Mouse (Mus musculus): ENCODE measurements at regions not wholly inside any gene's neighbourhood (a gene's known extent, or its start where the extent isn't known, plus 50 kb on each side); places are given as distances from the start of the nearest gene placed in this dataset.
"Not testable (repeated sequence)": the region's sequence is repeated elsewhere in the genome, so short reads cannot be mapped to it uniquely, and the experiment has no call there.

- no peak for DNase-seq (ENCODE audit: extremely low spot score)
Observed at GRCm38 (mm10) chr10:104592009-104592603, 398.3 kb downstream of the Gm4340 start.

- no peak for DNase-seq (ENCODE audit: extremely low spot score)
Observed at GRCm38 (mm10) chr10:104595920-104596319, 402.1 kb downstream of the Gm4340 start.

GRCm38 (mm10) chr10:104627629-104628028 is 433.8 kb downstream of the Gm4340 start:
- no peak for DNase-seq (ENCODE audit: extremely low spot score)

GRCm38 (mm10) chr10:104651020-104651419 is 457.2 kb downstream of the Gm4340 start:
- DNase-seq (ENCODE audit: extremely low spot score), result no peak

GRCm38 (mm10) chr10:104660298-104660697 is 466.5 kb downstream of the Gm4340 start:
- peak; percentile 20 for DNase-seq (ENCODE audit: extremely low spot score)

- DNase-seq (ENCODE audit: extremely low spot score), result peak; percentile 14
Observed at GRCm38 (mm10) chr10:104661672-104662071, 467.8 kb downstream of the Gm4340 start.

GRCm38 (mm10) chr10:104668286-104668685 is 474.4 kb downstream of the Gm4340 start:
- DNase-seq (ENCODE audit: extremely low spot score), result no peak

GRCm38 (mm10) chr10:104684717-104685336 is 491.0 kb downstream of the Gm4340 start:
- DNase-seq (ENCODE audit: extremely low spot score), result no peak

GRCm38 (mm10) chr10:104685857-104686256 is 492.0 kb downstream of the Gm4340 start:
- DNase-seq (ENCODE audit: extremely low spot score), result no peak

- DNase-seq (ENCODE audit: extremely low spot score), result no peak
Observed at GRCm38 (mm10) chr10:104686669-104687068, 492.8 kb downstream of the Gm4340 start.

- DNase-seq (ENCODE audit: extremely low spot score), result no peak
Observed at GRCm38 (mm10) chr10:104694974-104695373, 501.1 kb downstream of the Gm4340 start.

GRCm38 (mm10) chr10:104708926-104709325 is 515.1 kb downstream of the Gm4340 start:
- no peak for DNase-seq (ENCODE audit: extremely low spot score)

GRCm38 (mm10) chr10:104713281-104713915 is 519.6 kb downstream of the Gm4340 start:
- not testable (repeated sequence) for DNase-seq (ENCODE audit: extremely low spot score)

Measured in embryo, embryonic 9.5 days (tissue).